Mouse (Mus musculus): ENCODE data around the gene Ankrd55. TPM values are rescaled to one million over a fixed set of nuclear protein-coding genes. Genes with fewer than 3 reads are reported as not detected.
A peak's percentile ranks its signal among the peaks of the same experiment; 100 is the strongest.

Ankrd55 gene
- polyA plus RNA-seq, 1 experiment: 0.08 TPM

DNA sequence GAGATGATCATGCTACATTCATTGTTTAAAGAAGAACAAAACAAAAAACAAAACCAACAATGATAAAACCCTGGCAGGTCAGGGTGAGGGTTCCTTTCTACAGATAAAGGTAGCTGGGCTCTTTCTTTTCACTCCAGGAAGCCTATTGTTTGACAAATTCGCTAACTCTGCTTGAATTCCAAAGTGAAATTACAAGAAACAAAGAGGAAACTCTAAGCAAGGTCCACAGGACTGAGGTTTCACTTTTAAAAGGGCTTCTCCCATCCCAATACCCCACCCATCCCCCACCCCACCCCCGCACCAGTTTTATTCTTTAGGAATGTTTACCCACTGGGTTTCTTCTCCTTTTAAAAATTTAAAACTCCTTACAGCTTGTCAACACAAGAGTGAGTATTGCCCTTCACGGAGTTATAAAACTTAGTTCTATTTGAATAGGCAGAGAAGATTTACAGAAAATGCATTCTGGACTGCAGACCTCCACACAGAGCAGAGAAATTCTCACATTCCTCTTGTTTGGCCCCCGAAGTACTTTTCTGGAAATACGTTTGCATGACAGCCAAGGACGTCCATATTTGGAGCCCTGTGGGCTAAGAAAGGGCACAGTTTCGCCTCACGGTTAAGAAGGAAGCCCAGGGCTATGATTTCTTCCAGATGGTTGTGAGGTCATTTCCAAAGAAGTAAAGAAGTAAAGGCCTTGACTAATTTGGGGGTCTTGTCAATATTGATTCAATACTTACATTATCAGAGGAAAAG is 128.3 kb downstream of the Ankrd55 start:
- H3K4me1 ChIP-seq (ENCODE audit: control insufficient read depth, insufficient read depth, low read length): 0 out of 2 replicates have a peak, but pooled peaks cover 2% of the 10 kb centered on the region
- H3K36me3 ChIP-seq (ENCODE audit: control insufficient read depth, insufficient read depth, low read length): no peaks in the 10 kb centered on the region
- peak overlapping the region; percentile 50; the same call in 1 of the 2 replicates for H3K27ac ChIP-seq (ENCODE audit: insufficient read depth, low read depth, low read length)
- H3K4me3 ChIP-seq (ENCODE audit: insufficient read depth, low read depth, low read length): no peak overlapping the region
- no peak for TF ChIP-seq POLR2A (IDR thresholded peaks at IDR 0.05; ENCODE audit: low read depth, low read length)
- no peak for TF ChIP-seq CTCF (conservative IDR thresholded peaks at IDR 0.05; ENCODE audit: insufficient read depth, insufficient read length, low read depth, low read length)
- WGBS: 31% methylated on average over 8 of the region's 8 CpGs
- no peaks in the 10 kb centered on the region for H3K27me3 ChIP-seq (replicated peaks; ENCODE audit: control insufficient read depth, insufficient read depth, low read length)
- DNase-seq: no peak

DNA sequence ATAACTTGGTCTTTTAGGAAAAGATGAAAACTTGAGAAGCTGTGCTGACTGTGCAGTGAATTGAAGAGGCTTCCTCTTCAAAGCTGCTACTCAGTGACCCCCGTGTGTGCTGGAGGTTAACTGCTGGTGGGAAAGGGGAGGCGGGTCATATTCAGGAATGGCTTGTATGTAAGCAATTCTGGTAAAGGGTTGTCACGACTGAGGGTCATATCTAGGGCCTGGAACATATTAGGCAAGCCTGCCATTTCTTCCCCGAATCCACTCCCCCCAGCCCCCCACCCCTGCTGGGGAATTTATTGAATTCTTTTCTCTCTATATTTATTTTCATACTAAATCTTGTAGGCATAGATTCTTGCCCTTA is 128.9 kb downstream of the Ankrd55 start:
- no peaks in the 10 kb centered on the region for H3K27me3 ChIP-seq (replicated peaks; ENCODE audit: control insufficient read depth, insufficient read depth, low read length)
- TF ChIP-seq POLR2A (IDR thresholded peaks at IDR 0.05; ENCODE audit: low read depth, low read length) (no peak), CTCF (conservative IDR thresholded peaks at IDR 0.05; ENCODE audit: insufficient read depth, insufficient read length, low read depth, low read length) (no peak)
- 59% methylated on average over 4 of the region's 4 CpGs for WGBS
- H3K27ac ChIP-seq (ENCODE audit: insufficient read depth, low read depth, low read length): no peak overlapping the region
- 0 out of 2 replicates have a peak, but pooled peaks cover 2% of the 10 kb centered on the region for H3K4me1 ChIP-seq (ENCODE audit: control insufficient read depth, insufficient read depth, low read length)
- no peak overlapping the region for H3K4me3 ChIP-seq (ENCODE audit: insufficient read depth, low read depth, low read length)
- no peaks in the 10 kb centered on the region for H3K36me3 ChIP-seq (ENCODE audit: control insufficient read depth, insufficient read depth, low read length)
- peak; percentile 33 for DNase-seq

DNA sequence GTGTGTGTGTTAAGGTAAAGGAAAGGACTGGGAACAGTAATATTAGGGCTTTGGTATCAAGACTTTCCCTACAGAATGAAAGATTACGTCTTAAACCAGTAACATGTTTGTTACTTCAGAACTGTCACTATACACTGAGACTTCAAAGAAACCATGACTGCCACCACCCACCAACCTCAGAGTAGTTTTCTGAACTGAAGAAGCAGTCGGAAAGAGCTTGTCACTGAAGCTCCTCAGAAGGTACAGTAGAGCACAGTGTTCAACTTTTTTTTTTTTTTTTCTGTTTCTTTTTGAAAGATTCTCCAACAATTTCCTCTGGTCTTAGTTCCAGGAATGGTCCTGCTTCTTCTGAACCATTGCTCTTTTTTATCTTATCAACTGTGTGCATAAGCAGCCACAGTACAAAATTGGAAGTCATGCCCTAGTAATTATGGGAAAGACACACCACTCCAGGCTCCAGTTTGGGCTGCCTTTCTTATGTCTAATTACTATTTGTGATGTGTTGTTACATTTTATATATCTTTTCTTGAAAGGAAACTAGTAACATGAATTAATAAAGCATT is 129.7 kb downstream of the Ankrd55 start:
- WGBS: 76% methylated on average over 2 of the region's 2 CpGs
- Histone ChIP-seq H3K27ac (ENCODE audit: insufficient read depth, low read depth, low read length) (no peak overlapping the region), H3K4me3 (ENCODE audit: insufficient read depth, low read depth, low read length) (no peak overlapping the region), H3K4me1 (ENCODE audit: control insufficient read depth, insufficient read depth, low read length) (0 out of 2 replicates have a peak, but pooled peaks cover 2% of the 10 kb centered on the region), H3K36me3 (ENCODE audit: control insufficient read depth, insufficient read depth, low read length) (no peaks in the 10 kb centered on the region), H3K27me3 (replicated peaks; ENCODE audit: control insufficient read depth, insufficient read depth, low read length) (no peaks in the 10 kb centered on the region)
- TF ChIP-seq CTCF (conservative IDR thresholded peaks at IDR 0.05; ENCODE audit: insufficient read depth, insufficient read length, low read depth, low read length): no peak
- TF ChIP-seq POLR2A (IDR thresholded peaks at IDR 0.05; ENCODE audit: low read depth, low read length): no peak
- DNase-seq: no peak

DNA sequence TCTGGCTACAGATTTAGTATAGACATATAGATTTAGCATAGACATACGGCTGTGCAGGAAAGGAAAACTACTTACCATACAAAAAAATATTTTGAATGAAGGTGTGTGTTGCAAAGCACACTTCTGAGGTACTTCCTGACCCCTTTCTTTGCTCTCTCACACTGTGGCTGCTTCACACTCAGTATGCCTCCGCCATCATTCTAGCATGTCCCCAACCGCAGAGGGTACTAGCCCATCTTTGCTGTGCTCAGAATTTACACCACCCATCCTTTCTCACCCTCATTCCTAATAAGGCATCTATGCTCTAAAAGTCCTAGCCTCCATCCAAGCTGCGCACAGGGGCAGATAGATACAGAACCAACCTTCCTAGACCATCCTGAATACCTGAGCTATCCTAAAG is 130.3 kb downstream of the Ankrd55 start:
- TF ChIP-seq POLR2A (IDR thresholded peaks at IDR 0.05; ENCODE audit: low read depth, low read length) (no peak), CTCF (conservative IDR thresholded peaks at IDR 0.05; ENCODE audit: insufficient read depth, insufficient read length, low read depth, low read length) (no peak)
- Histone ChIP-seq H3K36me3 (ENCODE audit: control insufficient read depth, insufficient read depth, low read length) (no peaks in the 10 kb centered on the region), H3K4me3 (ENCODE audit: insufficient read depth, low read depth, low read length) (no peak overlapping the region), H3K27ac (ENCODE audit: insufficient read depth, low read depth, low read length) (no peak overlapping the region), H3K4me1 (ENCODE audit: control insufficient read depth, insufficient read depth, low read length) (0 out of 2 replicates have a peak, but pooled peaks cover 2% of the 10 kb centered on the region), H3K27me3 (replicated peaks; ENCODE audit: control insufficient read depth, insufficient read depth, low read length) (no peaks in the 10 kb centered on the region)
- no peak for DNase-seq
- WGBS: 95% methylated on average over 4 of the region's 4 CpGs

GRCm38 (mm10) chr13:112424212-112424611 is 136.0 kb downstream of the Ankrd55 start:
- no peaks in the 10 kb centered on the region for H3K27me3 ChIP-seq (replicated peaks; ENCODE audit: control insufficient read depth, insufficient read depth, low read length)
- no peak overlapping the region for H3K27ac ChIP-seq (ENCODE audit: insufficient read depth, low read depth, low read length)
- DNase-seq: no peak
- H3K36me3 ChIP-seq (ENCODE audit: control insufficient read depth, insufficient read depth, low read length): no peaks in the 10 kb centered on the region
- WGBS: 86% methylated on average over 2 of the region's 2 CpGs
- no peaks in the 10 kb centered on the region for H3K4me1 ChIP-seq (ENCODE audit: control insufficient read depth, insufficient read depth, low read length)
- H3K4me3 ChIP-seq (ENCODE audit: insufficient read depth, low read depth, low read length): no peak overlapping the region
- TF ChIP-seq CTCF (conservative IDR thresholded peaks at IDR 0.05; ENCODE audit: insufficient read depth, insufficient read length, low read depth, low read length) (0 out of 2 replicates have a peak, but pooled peaks have one; percentile 22), POLR2A (IDR thresholded peaks at IDR 0.05; ENCODE audit: low read depth, low read length) (no peak)

GRCm38 (mm10) chr13:112424635-112425034 is 136.4 kb downstream of the Ankrd55 start:
- no peak for DNase-seq
- TF ChIP-seq POLR2A (IDR thresholded peaks at IDR 0.05; ENCODE audit: low read depth, low read length) (no peak), CTCF (conservative IDR thresholded peaks at IDR 0.05; ENCODE audit: insufficient read depth, insufficient read length, low read depth, low read length) (no peak)
- Histone ChIP-seq H3K4me1 (ENCODE audit: control insufficient read depth, insufficient read depth, low read length) (no peaks in the 10 kb centered on the region), H3K27ac (ENCODE audit: insufficient read depth, low read depth, low read length) (no peak overlapping the region), H3K27me3 (replicated peaks; ENCODE audit: control insufficient read depth, insufficient read depth, low read length) (no peaks in the 10 kb centered on the region), H3K36me3 (ENCODE audit: control insufficient read depth, insufficient read depth, low read length) (no peaks in the 10 kb centered on the region), H3K4me3 (ENCODE audit: insufficient read depth, low read depth, low read length) (no peak overlapping the region)
- WGBS: 71% methylated on average over 7 of the region's 7 CpGs

DNA sequence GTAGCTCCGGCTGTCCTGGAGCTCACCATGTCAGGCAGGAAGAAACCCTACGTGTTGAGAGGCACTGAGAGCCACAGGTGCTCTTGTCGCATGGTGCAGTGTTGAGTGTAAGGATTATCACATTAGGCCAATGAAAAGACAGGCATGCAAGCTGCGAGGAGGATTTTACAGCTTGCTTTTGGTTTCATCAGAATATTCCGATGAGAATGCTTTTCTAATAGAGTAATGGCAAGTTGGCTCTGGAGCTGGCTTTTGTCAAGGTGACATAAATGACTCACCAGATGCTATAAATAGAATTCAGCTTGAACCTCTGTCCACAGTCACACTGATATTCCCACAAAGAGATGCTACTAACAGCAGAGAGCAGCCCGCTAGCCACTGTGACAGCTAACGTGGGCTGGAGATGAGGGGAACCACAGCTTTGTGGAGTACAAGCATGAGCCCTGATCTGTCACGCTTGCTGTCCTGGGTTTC is 137.0 kb downstream of the Ankrd55 start:
- TF ChIP-seq POLR2A (IDR thresholded peaks at IDR 0.05; ENCODE audit: low read depth, low read length) (no peak), CTCF (conservative IDR thresholded peaks at IDR 0.05; ENCODE audit: insufficient read depth, insufficient read length, low read depth, low read length) (no peak)
- Histone ChIP-seq H3K36me3 (ENCODE audit: control insufficient read depth, insufficient read depth, low read length) (no peaks in the 10 kb centered on the region), H3K27ac (ENCODE audit: insufficient read depth, low read depth, low read length) (no peak overlapping the region), H3K4me1 (ENCODE audit: control insufficient read depth, insufficient read depth, low read length) (no peaks in the 10 kb centered on the region), H3K27me3 (replicated peaks; ENCODE audit: control insufficient read depth, insufficient read depth, low read length) (no peaks in the 10 kb centered on the region), H3K4me3 (ENCODE audit: insufficient read depth, low read depth, low read length) (no peak overlapping the region)
- DNase-seq: no peak
- WGBS: 81% methylated on average over 8 of the region's 8 CpGs
